Mouse (Mus musculus): ENCODE measurements at regions not wholly inside any gene's neighbourhood (a gene's known extent, or its start where the extent isn't known, plus 50 kb on each side); places are given as distances from the start of the nearest gene placed in this dataset.

DNA sequence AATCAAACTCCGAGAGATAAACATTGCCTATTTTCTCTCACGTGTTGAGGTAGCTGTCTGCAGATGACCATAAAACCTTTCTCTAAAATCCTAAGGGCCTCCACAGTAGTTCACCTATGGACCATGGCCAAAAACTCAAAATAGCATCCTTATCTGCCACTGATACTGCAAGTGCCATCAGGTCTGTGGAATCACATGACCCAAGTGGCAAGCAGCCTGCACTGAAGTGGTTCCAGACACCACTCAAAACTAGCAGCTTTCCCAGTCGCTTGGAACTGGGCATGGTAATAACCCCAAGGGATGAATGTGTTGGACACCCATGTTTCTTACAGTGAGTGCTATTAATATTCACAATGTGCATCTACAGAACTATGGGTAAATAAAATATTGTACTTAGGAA is 182.0 kb downstream of the Tm2d1 start:
- 72% methylated on average over 3 of the region's 3 CpGs for WGBS
- Histone ChIP-seq H3K9me3 (replicated peaks; ENCODE audit: low read length) (no peaks in the 10 kb centered on the region), H3K4me3 (replicated peaks; ENCODE audit: low read depth, low read length) (no peak overlapping the region), H3K27me3 (ENCODE audit: insufficient read depth, low read length) (no peaks in the 10 kb centered on the region), H3K4me1 (replicated peaks; ENCODE audit: insufficient read depth, low read length) (no peaks in the 10 kb centered on the region), H3K9ac (ENCODE audit: low read depth, low read length) (no peak overlapping the region), H3K27ac (no peak overlapping the region), H3K4me2 (ENCODE audit: low read length) (no peak overlapping the region), H3K36me3 (ENCODE audit: insufficient read depth, low read length) (no peaks in the 10 kb centered on the region)
- ATAC-seq (replicated peaks; ENCODE audit: low FRiP score, low read depth) (no peak), DNase-seq (ENCODE audit: low spot score) (no peak)
- no peak for TF ChIP-seq CTCF (IDR thresholded peaks at IDR 0.05; ENCODE audit: low read depth)

DNA sequence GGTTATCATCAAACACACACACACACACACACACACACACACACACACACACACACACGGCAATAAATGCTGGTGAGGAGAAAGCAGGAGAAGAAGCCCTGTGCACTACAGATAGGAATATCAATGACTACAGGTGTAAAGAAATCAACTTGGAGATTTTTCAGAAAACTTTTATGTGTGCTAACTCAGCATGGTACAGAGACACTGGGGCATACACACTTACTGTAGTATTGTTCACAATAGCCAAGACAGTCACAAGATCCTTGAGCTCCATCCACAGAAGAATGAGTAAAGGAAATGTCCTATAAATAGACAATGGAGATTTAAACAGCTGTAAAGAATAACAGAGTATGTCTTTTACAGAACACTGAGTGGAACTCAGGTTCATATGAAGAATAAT is 182.4 kb downstream of the Tm2d1 start:
- ATAC-seq (replicated peaks; ENCODE audit: low FRiP score, low read depth) (no peak), DNase-seq (ENCODE audit: low spot score) (no peak)
- Histone ChIP-seq H3K27me3 (ENCODE audit: insufficient read depth, low read length) (no peaks in the 10 kb centered on the region), H3K4me3 (replicated peaks; ENCODE audit: low read depth, low read length) (no peak overlapping the region), H3K27ac (no peak overlapping the region), H3K9ac (ENCODE audit: low read depth, low read length) (no peak overlapping the region), H3K4me1 (replicated peaks; ENCODE audit: insufficient read depth, low read length) (no peaks in the 10 kb centered on the region), H3K9me3 (replicated peaks; ENCODE audit: low read length) (no peaks in the 10 kb centered on the region), H3K36me3 (ENCODE audit: insufficient read depth, low read length) (no peaks in the 10 kb centered on the region), H3K4me2 (ENCODE audit: low read length) (no peak overlapping the region)
- TF ChIP-seq CTCF (IDR thresholded peaks at IDR 0.05; ENCODE audit: low read depth), result no peak
- 85% methylated on average over 1 of the region's 1 CpGs for WGBS

GRCm38 (mm10) chr4:98190318-98190717 is 192.8 kb downstream of the Tm2d1 start:
- no peak overlapping the region for H3K4me3 ChIP-seq (replicated peaks; ENCODE audit: low read depth, low read length)

DNA sequence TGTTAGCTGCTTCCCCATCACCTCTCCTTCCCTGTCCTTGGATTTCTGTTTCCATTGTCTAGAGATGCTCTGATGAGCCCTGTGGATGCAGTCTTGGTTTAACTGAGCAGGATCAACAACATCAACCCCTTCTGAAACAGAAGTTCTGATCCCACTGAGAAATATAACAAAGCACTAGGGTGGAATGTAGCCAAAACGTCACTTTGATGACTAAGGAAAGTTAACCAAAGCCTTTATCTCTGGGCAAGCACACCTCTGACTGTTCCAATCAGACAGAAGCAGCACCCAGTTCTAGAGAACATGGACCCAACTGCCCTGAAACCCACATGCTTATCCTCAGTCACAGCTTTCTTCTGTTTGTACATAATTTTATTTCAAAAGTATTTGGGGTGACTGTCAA is 193.2 kb downstream of the Tm2d1 start:
- ATAC-seq (replicated peaks; ENCODE audit: low FRiP score, low read depth), result no peak

More at GRCm38 (mm10) chr4:98190318-98190717, 192.8 kb downstream of the Tm2d1 start:
- ATAC-seq (replicated peaks; ENCODE audit: low FRiP score, low read depth) (no peak), DNase-seq (ENCODE audit: low spot score) (no peak)
- Histone ChIP-seq H3K4me2 (ENCODE audit: low read length) (no peak overlapping the region), H3K27ac (no peak overlapping the region), H3K4me1 (replicated peaks; ENCODE audit: insufficient read depth, low read length) (no peaks in the 10 kb centered on the region), H3K36me3 (ENCODE audit: insufficient read depth, low read length) (no peaks in the 10 kb centered on the region), H3K9me3 (replicated peaks; ENCODE audit: low read length) (no peaks in the 10 kb centered on the region), H3K27me3 (ENCODE audit: insufficient read depth, low read length) (no peaks in the 10 kb centered on the region), H3K9ac (ENCODE audit: low read depth, low read length) (no peak overlapping the region)
- no peak for TF ChIP-seq CTCF (IDR thresholded peaks at IDR 0.05; ENCODE audit: low read depth)
- WGBS, result 81% methylated on average over 3 of the region's 3 CpGs

GRCm38 (mm10) chr4:98188944-98189343 is 194.2 kb downstream of the Tm2d1 start:
- Histone ChIP-seq H3K9me3 (replicated peaks; ENCODE audit: low read length) (no peaks in the 10 kb centered on the region), H3K4me3 (replicated peaks; ENCODE audit: low read depth, low read length) (no peak overlapping the region), H3K9ac (ENCODE audit: low read depth, low read length) (no peak overlapping the region), H3K4me2 (ENCODE audit: low read length) (no peak overlapping the region), H3K27ac (no peak overlapping the region), H3K36me3 (ENCODE audit: insufficient read depth, low read length) (no peaks in the 10 kb centered on the region), H3K4me1 (replicated peaks; ENCODE audit: insufficient read depth, low read length) (no peaks in the 10 kb centered on the region), H3K27me3 (ENCODE audit: insufficient read depth, low read length) (no peaks in the 10 kb centered on the region)
- no peak for TF ChIP-seq CTCF (IDR thresholded peaks at IDR 0.05; ENCODE audit: low read depth)
- DNase-seq (ENCODE audit: low spot score) (no peak), ATAC-seq (replicated peaks; ENCODE audit: low FRiP score, low read depth) (no peak)
- WGBS, result 54% methylated on average over 7 of the region's 7 CpGs

More for the DNA sequence above, 193.2 kb downstream of the Tm2d1 start:
- 68% methylated on average over 1 of the region's 1 CpGs for WGBS
- H3K4me1 ChIP-seq (replicated peaks; ENCODE audit: insufficient read depth, low read length), result no peaks in the 10 kb centered on the region
- no peaks in the 10 kb centered on the region for H3K36me3 ChIP-seq (ENCODE audit: insufficient read depth, low read length)
- TF ChIP-seq CTCF (IDR thresholded peaks at IDR 0.05; ENCODE audit: low read depth), result no peak
- H3K4me3 ChIP-seq (replicated peaks; ENCODE audit: low read depth, low read length), result no peak overlapping the region
- no peaks in the 10 kb centered on the region for H3K9me3 ChIP-seq (replicated peaks; ENCODE audit: low read length)
- no peak overlapping the region for H3K9ac ChIP-seq (ENCODE audit: low read depth, low read length)
- no peak overlapping the region for H3K27ac ChIP-seq
- H3K27me3 ChIP-seq (ENCODE audit: insufficient read depth, low read length), result no peaks in the 10 kb centered on the region
- DNase-seq (ENCODE audit: low spot score), result no peak
- no peak overlapping the region for H3K4me2 ChIP-seq (ENCODE audit: low read length)

DNA sequence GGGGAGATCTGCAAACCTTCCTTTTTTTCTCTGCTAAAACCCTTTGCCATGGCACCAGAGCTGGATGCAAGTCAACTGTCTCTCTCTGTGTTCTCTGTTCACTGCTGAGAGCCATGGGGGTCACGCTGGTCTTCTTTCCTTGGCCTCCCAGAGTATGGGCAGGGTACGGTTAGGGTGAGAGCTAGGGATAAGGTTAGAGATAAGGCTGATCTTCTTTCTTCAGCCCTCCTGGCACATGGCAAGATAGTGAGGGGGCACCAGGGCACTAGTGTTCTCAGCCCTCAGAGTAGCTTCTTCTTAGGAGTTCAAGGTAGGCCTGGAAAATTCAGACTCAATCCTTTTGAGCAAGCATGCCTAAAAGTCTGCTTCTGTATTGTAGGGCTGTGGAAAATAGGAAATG is 196.1 kb downstream of the Tm2d1 start:
- no peaks in the 10 kb centered on the region for H3K4me1 ChIP-seq (replicated peaks; ENCODE audit: insufficient read depth, low read length)
- H3K27ac ChIP-seq, result no peak overlapping the region
- no peak overlapping the region for H3K4me3 ChIP-seq (replicated peaks; ENCODE audit: low read depth, low read length)
- H3K9ac ChIP-seq (ENCODE audit: low read depth, low read length), result no peak overlapping the region
- no peak overlapping the region for H3K4me2 ChIP-seq (ENCODE audit: low read length)
- H3K27me3 ChIP-seq (ENCODE audit: insufficient read depth, low read length), result no peaks in the 10 kb centered on the region
- TF ChIP-seq CTCF (IDR thresholded peaks at IDR 0.05; ENCODE audit: low read depth), result no peak
- ATAC-seq (replicated peaks; ENCODE audit: low FRiP score, low read depth) (no peak), DNase-seq (ENCODE audit: low spot score) (no peak)
- no peaks in the 10 kb centered on the region for H3K36me3 ChIP-seq (ENCODE audit: insufficient read depth, low read length)
- no peaks in the 10 kb centered on the region for H3K9me3 ChIP-seq (replicated peaks; ENCODE audit: low read length)
- 97% methylated on average over 2 of the region's 2 CpGs for WGBS

DNA sequence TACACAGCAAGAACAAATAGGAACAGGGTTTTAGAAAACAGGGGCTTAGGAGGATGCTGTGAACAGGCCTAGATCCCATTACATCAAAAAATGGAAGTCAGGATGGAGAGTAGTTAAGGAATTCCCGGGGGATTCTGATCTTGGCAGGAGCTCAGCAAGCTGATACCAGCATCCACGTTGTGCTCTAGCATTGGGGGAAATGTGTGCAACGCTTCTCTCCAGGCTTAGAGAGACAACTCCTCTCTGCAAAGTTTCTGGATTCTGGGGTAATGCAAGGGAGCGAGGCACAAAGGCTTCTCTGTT is 201.1 kb downstream of the Tm2d1 start:
- H3K4me1 ChIP-seq (replicated peaks; ENCODE audit: insufficient read depth, low read length), result no peaks in the 10 kb centered on the region
- DNase-seq (ENCODE audit: low spot score), result peak; percentile 63
- TF ChIP-seq CTCF (IDR thresholded peaks at IDR 0.05; ENCODE audit: low read depth), result no peak
- no peaks in the 10 kb centered on the region for H3K27me3 ChIP-seq (ENCODE audit: insufficient read depth, low read length)
- no peak overlapping the region for H3K4me2 ChIP-seq (ENCODE audit: low read length)
- H3K27ac ChIP-seq, result no peak overlapping the region
- ATAC-seq (replicated peaks; ENCODE audit: low FRiP score, low read depth), result no peak
- 28% methylated on average over 4 of the region's 4 CpGs for WGBS
- no peaks in the 10 kb centered on the region for H3K9me3 ChIP-seq (replicated peaks; ENCODE audit: low read length)
- no peak overlapping the region for H3K4me3 ChIP-seq (replicated peaks; ENCODE audit: low read depth, low read length)
- no peak overlapping the region for H3K9ac ChIP-seq (ENCODE audit: low read depth, low read length)
- H3K36me3 ChIP-seq (ENCODE audit: insufficient read depth, low read length), result no peaks in the 10 kb centered on the region
